Mouse (Mus musculus): ENCODE data around the gene Rapsn. TPM values are rescaled to one million over a fixed set of nuclear protein-coding genes. Genes with fewer than 3 reads are reported as not detected.

Rapsn gene
- polyA plus RNA-seq, 1 experiment from 2014 or later, result 6.3 TPM

- WGBS (ENCODE audit: missing documents), result 98% methylated on average over 16 of the region's 16 CpGs
- no peak overlapping the region for H3K27ac ChIP-seq
- no peaks in the 10 kb centered on the region for H3K79me2 ChIP-seq (ENCODE audit: inconsistent target)
- H3K36me3 ChIP-seq (ENCODE audit: inconsistent target), result peaks cover 60% of the 10 kb centered on the region
- no peak overlapping the region for H3K4me3 ChIP-seq (ENCODE audit: inconsistent target)
Observed at GRCm38 (mm10) chr2:91062779-91063606, 27.6 kb downstream of the Rapsn start.

- peaks cover 11% of the 10 kb centered on the region; the same call in 1 of the 2 replicates for H3K79me2 ChIP-seq (ENCODE audit: inconsistent target)
- WGBS (ENCODE audit: missing documents), result 84% methylated on average over 6 of the region's 6 CpGs
- no peak overlapping the region for H3K4me3 ChIP-seq (ENCODE audit: inconsistent target)
- peaks cover 47% of the 10 kb centered on the region for H3K36me3 ChIP-seq (ENCODE audit: inconsistent target)
- no peak overlapping the region for H3K27ac ChIP-seq
Observed at GRCm38 (mm10) chr2:91064211-91064610, 28.8 kb downstream of the Rapsn start.

DNA sequence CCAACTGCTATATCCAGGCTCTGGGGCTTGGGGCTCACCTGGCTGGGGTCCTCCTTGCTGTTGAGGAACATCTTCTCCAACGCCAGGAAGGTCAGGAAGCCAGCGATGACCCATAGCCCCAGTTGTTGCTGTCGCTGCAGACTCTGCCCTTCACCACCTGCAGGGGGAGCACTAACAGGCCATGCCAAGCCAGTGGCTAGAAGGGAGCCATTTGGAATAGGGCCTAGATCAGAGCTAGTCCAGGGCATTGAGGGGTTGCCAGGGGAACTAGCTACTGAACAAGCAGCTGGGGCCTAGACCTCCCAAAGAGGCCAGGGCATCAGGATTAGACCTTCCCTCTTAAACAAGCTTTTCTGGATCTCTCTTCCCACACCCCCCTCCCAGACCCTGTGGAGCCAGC, 30.1 kb downstream of the Rapsn start:
- WGBS (ENCODE audit: missing documents), result 35% methylated on average over 3 of the region's 3 CpGs
- H3K4me3 ChIP-seq (ENCODE audit: inconsistent target), result no peak overlapping the region
- peaks cover 34% of the 10 kb centered on the region; the same call in 1 of the 2 replicates for H3K36me3 ChIP-seq (ENCODE audit: inconsistent target)
- no peak overlapping the region for H3K27ac ChIP-seq
- peaks cover 17% of the 10 kb centered on the region; the same call in 1 of the 2 replicates for H3K79me2 ChIP-seq (ENCODE audit: inconsistent target)

- Histone ChIP-seq H3K4me3 (ENCODE audit: inconsistent target) (no peak overlapping the region), H3K79me2 (ENCODE audit: inconsistent target) (peaks cover 17% of the 10 kb centered on the region; the same call in 1 of the 2 replicates), H3K36me3 (ENCODE audit: inconsistent target) (peaks cover 31% of the 10 kb centered on the region; the same call in 1 of the 2 replicates), H3K27ac (no peak overlapping the region)
- WGBS (ENCODE audit: missing documents), result 100% methylated on average over 2 of the region's 3 CpGs
Observed at GRCm38 (mm10) chr2:91066455-91066854, 31.0 kb downstream of the Rapsn start.

- WGBS (ENCODE audit: missing documents), result 96% methylated on average over 10 of the region's 13 CpGs
- Histone ChIP-seq H3K79me2 (ENCODE audit: inconsistent target) (peaks cover 17% of the 10 kb centered on the region; the same call in 1 of the 2 replicates), H3K36me3 (ENCODE audit: inconsistent target) (peaks cover 13% of the 10 kb centered on the region; the same call in 1 of the 2 replicates), H3K4me3 (ENCODE audit: inconsistent target) (no peak overlapping the region), H3K27ac (no peak overlapping the region)
Observed at GRCm38 (mm10) chr2:91068162-91068871, 32.9 kb downstream of the Rapsn start.

DNA sequence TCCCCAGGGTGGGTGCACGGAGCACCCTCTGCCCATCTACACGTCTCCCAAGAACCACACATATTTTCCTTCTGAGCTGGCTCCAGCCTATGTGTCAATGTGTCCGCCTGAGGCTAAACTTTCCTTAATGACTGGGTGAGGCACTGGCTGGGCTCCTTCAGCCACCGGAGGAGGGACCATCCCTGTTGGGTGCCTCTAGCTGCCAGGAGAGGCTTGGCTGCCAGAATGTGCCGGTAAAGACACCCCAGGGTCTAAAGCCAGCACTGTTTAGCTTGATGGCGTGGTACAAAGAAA, 33.4 kb downstream of the Rapsn start:
- Histone ChIP-seq H3K4me3 (ENCODE audit: inconsistent target) (no peak overlapping the region), H3K36me3 (ENCODE audit: inconsistent target) (peaks cover 8% of the 10 kb centered on the region; the same call in 1 of the 2 replicates), H3K79me2 (ENCODE audit: inconsistent target) (peaks cover 17% of the 10 kb centered on the region; the same call in 1 of the 2 replicates), H3K27ac (no peak overlapping the region)
- WGBS (ENCODE audit: missing documents), result 97% methylated on average over 6 of the region's 6 CpGs

GRCm38 (mm10) chr2:91069306-91070000, 34.0 kb downstream of the Rapsn start:
- Histone ChIP-seq H3K4me3 (ENCODE audit: inconsistent target) (peak overlapping the region; percentile 74), H3K27ac (peak overlapping the region; percentile 59), H3K36me3 (ENCODE audit: inconsistent target) (0 out of 2 replicates have a peak, but pooled peaks cover 2% of the 10 kb centered on the region), H3K79me2 (ENCODE audit: inconsistent target) (peaks cover 17% of the 10 kb centered on the region; the same call in 1 of the 2 replicates)
- 12% methylated on average over 14 of the region's 14 CpGs for WGBS (ENCODE audit: missing documents)

GRCm38 (mm10) chr2:91070076-91070800, 34.8 kb downstream of the Rapsn start, which contains the start of gene Slc39a13:
Gene Slc39a13 (minus strand): TSS chr2:91070417.
- no peaks in the 10 kb centered on the region for H3K36me3 ChIP-seq (ENCODE audit: inconsistent target)
- H3K79me2 ChIP-seq (ENCODE audit: inconsistent target), result peaks cover 17% of the 10 kb centered on the region; the same call in 1 of the 2 replicates
- peak within 1 kb of the TSS; percentile 86 for H3K27ac ChIP-seq
- peak within 1 kb of the TSS; percentile 74 for H3K4me3 ChIP-seq (ENCODE audit: inconsistent target)
- under 1% methylated on average over 49 of the region's 69 CpGs for WGBS (ENCODE audit: missing documents)

DNA sequence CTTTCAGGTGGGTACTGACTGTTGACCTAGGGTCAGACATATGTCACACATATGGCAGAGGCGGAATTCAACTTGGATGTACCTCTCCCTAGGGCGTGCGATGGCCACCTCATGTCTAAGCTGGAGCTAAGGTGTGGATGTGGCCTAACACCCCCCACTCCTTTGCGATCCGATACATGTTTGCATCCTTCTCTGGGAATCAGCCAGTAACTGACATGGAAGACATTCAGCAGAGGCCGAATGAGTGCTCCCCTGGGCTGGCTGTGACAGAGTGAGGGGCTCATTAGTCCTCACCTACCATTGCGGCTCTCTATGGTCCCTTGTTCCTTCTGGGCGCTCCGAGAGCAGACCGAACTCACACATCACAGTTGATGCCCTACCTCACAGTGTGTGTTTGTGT, 35.6 kb downstream of the Rapsn start:
- H3K27ac ChIP-seq, result peak overlapping the region; percentile 86
- no peaks in the 10 kb centered on the region for H3K36me3 ChIP-seq (ENCODE audit: inconsistent target)
- H3K79me2 ChIP-seq (ENCODE audit: inconsistent target), result peaks cover 17% of the 10 kb centered on the region; the same call in 1 of the 2 replicates
- no peak overlapping the region for H3K4me3 ChIP-seq (ENCODE audit: inconsistent target)
- whole genome bisulfite sequencing (ENCODE audit: missing documents), result 92% methylated on average over 10 of the region's 10 CpGs

GRCm38 (mm10) chr2:91072092-91072491, 36.7 kb downstream of the Rapsn start:
- Histone ChIP-seq H3K27ac (peak overlapping the region; percentile 86), H3K4me3 (ENCODE audit: inconsistent target) (no peak overlapping the region), H3K79me2 (ENCODE audit: inconsistent target) (peaks cover 17% of the 10 kb centered on the region; the same call in 1 of the 2 replicates), H3K36me3 (ENCODE audit: inconsistent target) (no peaks in the 10 kb centered on the region)
- WGBS (ENCODE audit: missing documents), result 55% methylated on average over 1 of the region's 1 CpGs

DNA sequence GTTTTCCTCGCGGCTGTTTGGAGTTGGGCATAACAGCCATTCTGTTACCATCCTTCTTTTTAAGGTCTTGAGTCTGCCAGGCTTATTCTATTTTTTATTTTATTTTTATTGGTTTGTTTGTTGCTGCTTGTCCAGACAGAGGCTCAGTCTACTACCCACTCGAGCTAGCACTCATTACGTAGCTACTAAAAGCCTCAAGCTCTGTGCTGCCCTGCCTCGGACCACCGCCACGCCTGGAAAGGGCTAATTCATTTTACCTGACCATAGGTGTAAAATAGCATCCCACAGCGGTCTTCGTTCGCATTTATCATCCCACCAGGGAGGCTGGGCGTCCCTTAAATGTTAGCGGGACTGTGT, 42.5 kb downstream of the Rapsn start:
- peaks cover 36% of the 10 kb centered on the region; the same call in 1 of the 2 replicates for H3K79me2 ChIP-seq (ENCODE audit: inconsistent target)
- 75% methylated on average over 12 of the region's 12 CpGs for WGBS (ENCODE audit: missing documents)
- no peak overlapping the region for H3K4me3 ChIP-seq (ENCODE audit: inconsistent target)
- H3K36me3 ChIP-seq (ENCODE audit: inconsistent target), result no peaks in the 10 kb centered on the region
- H3K27ac ChIP-seq, result no peak overlapping the region

DNA sequence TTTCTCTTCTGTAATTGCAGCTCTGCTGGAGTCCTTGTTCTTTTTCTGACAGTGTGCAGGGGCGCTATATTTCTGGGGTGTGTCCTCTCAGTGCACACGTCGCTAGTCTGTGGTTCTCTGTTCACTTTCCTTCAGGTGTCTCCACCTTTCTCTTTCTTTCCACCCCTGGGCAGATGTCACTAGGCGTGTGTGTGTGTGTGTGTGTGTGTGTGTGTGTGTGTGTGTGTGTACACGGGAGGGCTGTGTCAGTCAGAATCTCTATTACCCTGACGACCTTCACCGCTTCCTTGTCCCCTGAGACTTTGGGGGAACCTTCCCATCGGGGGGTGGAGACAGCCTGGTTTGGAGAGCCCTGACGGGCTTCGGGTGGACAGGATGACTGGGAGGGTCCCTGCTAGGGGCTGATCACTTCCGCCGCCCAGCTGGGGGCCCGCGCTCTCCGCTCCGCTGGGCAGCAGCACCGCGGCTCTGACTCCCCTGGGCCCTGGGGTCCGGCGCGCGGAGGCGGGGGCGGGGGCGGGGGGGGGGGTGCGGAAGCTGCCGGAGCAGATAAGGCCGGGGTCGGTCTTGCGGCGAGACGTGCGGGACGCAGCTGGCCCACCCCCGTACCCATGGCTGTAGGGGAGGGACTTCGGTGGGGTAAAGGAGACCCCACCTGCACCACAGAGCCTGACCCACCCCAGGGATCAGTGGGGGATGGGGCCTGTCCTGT, 43.0 kb downstream of the Rapsn start:
- Histone ChIP-seq H3K27ac (no peak overlapping the region), H3K79me2 (ENCODE audit: inconsistent target) (peaks cover 41% of the 10 kb centered on the region; the same call in 1 of the 2 replicates), H3K4me3 (ENCODE audit: inconsistent target) (no peak overlapping the region), H3K36me3 (ENCODE audit: inconsistent target) (no peaks in the 10 kb centered on the region)
- 22% methylated on average over 11 of the region's 36 CpGs for WGBS (ENCODE audit: missing documents)

DNA sequence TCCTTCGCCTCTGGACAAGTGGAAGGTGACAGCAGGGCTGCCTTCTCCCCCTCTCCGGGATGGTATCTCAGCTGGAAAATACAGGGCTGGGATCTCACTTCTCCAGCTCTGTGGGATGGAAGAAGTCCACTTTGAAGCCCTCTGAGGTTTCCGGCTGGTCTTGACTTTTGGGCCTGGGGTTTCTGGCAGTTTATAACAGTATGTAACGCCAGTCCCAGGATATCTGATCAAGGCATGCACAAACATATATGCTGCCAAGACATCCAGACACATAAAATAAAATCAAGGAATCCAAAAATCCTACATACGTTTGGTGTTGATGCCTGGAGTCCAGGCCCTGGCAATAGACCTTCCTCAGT, 43.6 kb downstream of the Rapsn start:
- Histone ChIP-seq H3K79me2 (ENCODE audit: inconsistent target) (peaks cover 46% of the 10 kb centered on the region; the same call in 1 of the 2 replicates), H3K4me3 (ENCODE audit: inconsistent target) (no peak overlapping the region), H3K27ac (no peak overlapping the region), H3K36me3 (ENCODE audit: inconsistent target) (no peaks in the 10 kb centered on the region)
- 53% methylated on average over 5 of the region's 5 CpGs for WGBS (ENCODE audit: missing documents)
